In genomic region chr8:105290554-105291314, GRCm38 (mm10) we compare ENCODE assay signal across 1 mouse cellular context.
TF ChIP-seq lines count a peak whose summit lies in the region.

No protein-coding gene starts in this region.

TF ChIP-seq in MEL, 35 proteins besides CTCF, POLR2A, EP300 and RAD21 (continued from another document):
- TF ChIP-seq ZNF384 (IDR thresholded peaks at IDR 0.05; ENCODE audit: low read depth, low read length) (no peak), RCOR1 (IDR thresholded peaks at IDR 0.05; ENCODE audit: low read depth, low read length) (no peak), MAZ (IDR thresholded peaks at IDR 0.05; ENCODE audit: low read depth, low read length) (peak; percentile 68; the same call in 1 of the 2 replicates), NRF1 (IDR thresholded peaks at IDR 0.05; ENCODE audit: insufficient read depth, low read depth, low read length, poor library complexity, severe bottlenecking) (no peak), POLR2AphosphoS5 (IDR thresholded peaks at IDR 0.05; ENCODE audit: borderline replicate concordance, low read depth, low read length) (no peak), HCFC1 (IDR thresholded peaks at IDR 0.05; ENCODE audit: low read depth, low read length) (peak; percentile 65), MYC (IDR thresholded peaks at IDR 0.05; ENCODE audit: low read depth, low read length) (0 out of 2 replicates have a peak, but pooled peaks have one; percentile 41), TCF12 (IDR thresholded peaks at IDR 0.05; ENCODE audit: low read depth, low read length) (no peak), GATA1 (IDR thresholded peaks at IDR 0.05; ENCODE audit: low read depth, low read length) (no peak), ZKSCAN1 (IDR thresholded peaks at IDR 0.05; ENCODE audit: low read depth, low read length) (no peak), JUND (IDR thresholded peaks at IDR 0.05; ENCODE audit: low read depth, low read length) (no peak), POLR2AphosphoS2 (IDR thresholded peaks at IDR 0.05; ENCODE audit: low read length) (no peak), CHD2 (IDR thresholded peaks at IDR 0.05; ENCODE audit: low read length) (no peak)
